Mouse (Mus musculus): ENCODE results near the gene Cope.

DNA sequence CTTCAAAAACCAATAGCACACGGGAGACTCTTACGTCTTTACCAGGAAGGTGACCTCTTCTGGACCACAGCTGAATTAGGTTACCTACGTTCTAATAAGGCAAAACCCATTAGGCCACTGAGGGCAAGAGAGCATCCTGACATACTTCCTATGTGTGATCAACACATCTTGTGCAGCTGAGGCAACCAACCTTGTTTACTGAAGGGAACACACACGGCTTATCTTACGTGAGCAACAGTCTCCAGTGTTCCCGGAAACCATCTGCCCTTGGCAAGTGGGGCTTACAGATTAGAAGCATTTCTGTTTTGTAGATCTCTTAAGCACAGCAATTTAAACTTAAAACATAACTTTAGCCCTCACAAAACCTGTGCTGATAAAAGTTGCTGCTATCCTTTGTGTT, 25.2 kb downstream of the Cope start:
- no peak for TF ChIP-seq CTCF (IDR thresholded peaks at IDR 0.05; ENCODE audit: borderline replicate concordance, extremely low read depth, insufficient read depth, insufficient read length)
- TF ChIP-seq POLR2A (IDR thresholded peaks at IDR 0.05; ENCODE audit: borderline replicate concordance, extremely low read depth, insufficient read depth, insufficient read length, poor library complexity, severe bottlenecking): no peak

All from brain, embryonic 14.5 days (tissue).